Mouse (Mus musculus) liver, embryonic 16.5 days (tissue): Measurements from ENCODE around the gene Megf11. TPM values are rescaled to one million over a fixed set of nuclear protein-coding genes. Genes with fewer than 3 reads are reported as not detected.

Source experiments
- ATAC-seq: fragments of 200-750 bp; cut with Nextera tagmentation; 2 replicates; pipeline ENCODE4 v1.8.0; 2017; ENCODE audit warnings: low read depth, mild to moderate bottlenecking, moderate number of reproducible peaks, moderate library complexity
- H3K27ac ChIP-seq: fragments of 300-500 bp; sonication (generic); 2 replicates; pipeline ENCODE4 v1.5.1; 2014; ENCODE audit warnings: mild to moderate bottlenecking, low read length
- H3K27me3 ChIP-seq: fragments of 300-500 bp; sonication (generic); 2 replicates; pipeline ENCODE4 v1.6.1; 2014; ENCODE audit warnings: low read depth, low read length, mixed read lengths; ENCODE audit not compliant: control insufficient read depth, insufficient read depth
- H3K36me3 ChIP-seq: fragments of 300-500 bp; sonication (generic); 2 replicates; pipeline ENCODE4 v1.6.1; 2014; ENCODE audit warnings: mild to moderate bottlenecking; ENCODE audit not compliant: control insufficient read depth, insufficient read depth
- H3K4me1 ChIP-seq: fragments of 300-500 bp; sonication (generic); 2 replicates; pipeline ENCODE4 v1.6.1; 2014; ENCODE audit warnings: low read depth, low read length, mixed read lengths; ENCODE audit not compliant: control insufficient read depth
- H3K4me2 ChIP-seq: fragments of 300-500 bp; sonication (generic); 2 replicates; pipeline ENCODE4 v1.6.1; 2014; ENCODE audit warnings: low read depth, low read length, mixed read lengths
- H3K4me3 ChIP-seq: fragments of 300-500 bp; sonication (generic); 2 replicates; pipeline ENCODE4 v1.5.1; 2014; ENCODE audit warnings: low read depth, mild to moderate bottlenecking, low read length
- H3K9ac ChIP-seq: fragments of 300-500 bp; sonication (generic); 2 replicates; pipeline ENCODE4 v1.6.1; 2014; ENCODE audit warnings: low read depth, low read length
- H3K9me3 ChIP-seq: fragments of 300-500 bp; sonication (generic); replicated peaks from 2 replicates; pipeline ENCODE4 v1.6.1; 2016; ENCODE audit warnings: low read length; ENCODE audit not compliant: control insufficient read depth
- WGBS: fragments of 180-500 bp; shearing (Covaris S2); extraction: QIAGEN DNeasy Blood & Tissue Kit; methylation state at CpG from one replicate; pipeline ENCODE4 v1.1.7; 2014; ENCODE audit not compliant: insufficient replicate concordance; 5-methylcytosine and 5-hydroxymethylcytosine counted together
- polyA plus RNA-seq: library from polyadenylated mRNA; unstranded; fragments of >200 nt; fragmentation: Nextera tagmentation; extraction: Ambion mirVana; gene quantifications from 2 replicates; pipeline ENCODE4 v1.2.1, GENCODE M21; 2015

Megf11 gene
- polyA plus RNA-seq, 1 experiment from 2014 or later = 0.51 TPM

DNA sequence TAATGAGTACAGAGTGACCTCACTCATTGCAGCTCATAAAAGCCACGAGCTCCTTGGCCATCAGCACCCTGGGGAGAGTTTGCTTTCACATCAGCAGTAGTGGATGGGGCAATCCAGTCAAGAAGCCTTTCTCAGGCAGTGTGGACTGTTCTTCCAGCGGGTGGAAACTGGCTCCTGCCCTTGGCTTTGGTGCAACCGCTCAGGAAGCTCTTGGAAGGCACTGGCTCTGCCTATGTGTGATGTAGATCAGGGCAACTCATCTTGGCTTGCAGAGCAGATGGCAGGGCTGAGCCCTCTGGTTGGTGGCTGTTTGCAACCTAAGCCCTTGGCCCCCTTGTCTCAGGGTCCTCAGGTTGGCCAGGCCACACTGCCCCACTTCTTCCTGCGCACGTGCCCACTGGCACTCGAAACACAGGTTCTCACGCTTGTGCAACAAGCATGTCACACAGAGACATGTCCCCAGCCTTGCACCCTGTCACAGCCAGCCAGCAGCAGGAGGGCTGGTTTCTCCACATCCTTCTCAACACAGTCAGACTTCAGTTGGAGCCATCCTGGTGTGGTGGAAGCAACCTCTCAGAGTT, 22.1 kb downstream of the Megf11 start:
- no peaks in the 10 kb centered on the region for H3K36me3 ChIP-seq
- H3K4me1 ChIP-seq = no peaks in the 10 kb centered on the region
- no peak overlapping the region for H3K4me2 ChIP-seq
- 62% methylated on average over 7 of the region's 7 CpGs for WGBS
- no peak overlapping the region for H3K9ac ChIP-seq
- H3K9me3 ChIP-seq = no peaks in the 10 kb centered on the region
- no peak overlapping the region for H3K27ac ChIP-seq
- no peak for ATAC-seq
- H3K27me3 ChIP-seq = no peaks in the 10 kb centered on the region
- H3K4me3 ChIP-seq = no peak overlapping the region

GRCm38 (mm10) chr9:64408821-64409220, 23.4 kb downstream of the Megf11 start:
- H3K9ac ChIP-seq = no peak overlapping the region
- no peaks in the 10 kb centered on the region for H3K4me1 ChIP-seq
- no peak for ATAC-seq
- no peaks in the 10 kb centered on the region for H3K9me3 ChIP-seq
- H3K27ac ChIP-seq = no peak overlapping the region
- no peaks in the 10 kb centered on the region for H3K27me3 ChIP-seq
- 67% methylated on average over 8 of the region's 8 CpGs for WGBS
- H3K4me3 ChIP-seq = no peak overlapping the region
- H3K4me2 ChIP-seq = no peak overlapping the region
- H3K36me3 ChIP-seq = no peaks in the 10 kb centered on the region

DNA sequence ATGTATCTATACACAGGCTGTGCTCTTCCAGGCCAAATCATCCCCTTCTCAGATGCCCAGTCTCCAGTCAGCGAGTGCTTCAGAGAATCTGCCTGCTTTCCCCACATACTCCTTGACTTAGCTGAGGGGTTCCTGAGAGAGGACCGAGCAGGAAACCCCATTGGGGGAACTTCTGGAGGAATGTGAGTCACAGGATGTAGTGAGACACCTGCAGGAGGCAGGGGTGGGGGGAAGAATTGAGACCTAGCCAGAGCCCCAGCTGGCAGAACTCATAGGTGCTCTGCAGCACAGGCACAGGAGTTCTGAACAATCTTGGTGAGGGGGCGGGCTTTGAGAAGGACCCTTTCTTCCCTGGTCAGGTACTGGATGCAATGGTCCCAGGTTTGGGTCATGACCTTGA, 35.0 kb downstream of the Megf11 start:
- no peak overlapping the region for H3K4me3 ChIP-seq
- H3K27me3 ChIP-seq = no peaks in the 10 kb centered on the region
- 61% methylated on average over 3 of the region's 3 CpGs for WGBS
- ATAC-seq = no peak
- no peaks in the 10 kb centered on the region for H3K4me1 ChIP-seq
- no peak overlapping the region for H3K4me2 ChIP-seq
- no peaks in the 10 kb centered on the region for H3K9me3 ChIP-seq
- no peak overlapping the region for H3K27ac ChIP-seq
- no peaks in the 10 kb centered on the region for H3K36me3 ChIP-seq
- no peak overlapping the region for H3K9ac ChIP-seq

GRCm38 (mm10) chr9:64421986-64422616, 36.7 kb downstream of the Megf11 start:
- WGBS = 75% methylated on average over 8 of the region's 8 CpGs
- Histone ChIP-seq H3K27ac (no peak overlapping the region), H3K4me2 (no peak overlapping the region), H3K27me3 (no peaks in the 10 kb centered on the region), H3K9me3 (no peaks in the 10 kb centered on the region), H3K4me3 (no peak overlapping the region), H3K36me3 (no peaks in the 10 kb centered on the region), H3K4me1 (no peaks in the 10 kb centered on the region), H3K9ac (no peak overlapping the region)
- no peak for ATAC-seq

- Histone ChIP-seq H3K36me3 (no peaks in the 10 kb centered on the region), H3K4me1 (no peaks in the 10 kb centered on the region), H3K4me2 (no peak overlapping the region), H3K9me3 (no peaks in the 10 kb centered on the region), H3K4me3 (no peak overlapping the region), H3K27ac (no peak overlapping the region), H3K27me3 (no peaks in the 10 kb centered on the region), H3K9ac (no peak overlapping the region)
- WGBS = 71% methylated on average over 1 of the region's 1 CpGs
- no peak for ATAC-seq
These were observed 38.5 kb downstream of the Megf11 start for GRCm38 (mm10) chr9:64423912-64424311.

DNA sequence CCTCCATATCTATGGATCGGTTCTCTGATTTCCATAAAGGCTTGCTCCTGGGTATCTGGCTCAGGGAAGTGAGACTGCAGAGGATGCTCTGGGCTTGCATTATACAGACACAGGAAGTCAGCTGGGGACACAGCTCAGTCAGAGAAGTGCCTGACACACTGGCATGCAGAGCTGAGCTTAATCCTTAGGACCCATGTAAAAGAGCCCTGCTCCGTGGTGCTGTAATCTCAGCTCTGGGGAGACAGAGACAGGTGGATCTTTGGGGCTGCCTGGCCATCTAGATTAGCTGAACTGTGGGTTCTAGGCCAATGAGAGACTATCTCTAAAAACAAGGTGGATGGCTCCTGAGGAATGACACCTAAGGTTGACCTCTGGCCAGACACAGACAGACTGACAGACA, 50.7 kb downstream of the Megf11 start:
- Histone ChIP-seq H3K36me3 (no peaks in the 10 kb centered on the region), H3K9me3 (no peaks in the 10 kb centered on the region), H3K9ac (no peak overlapping the region), H3K4me1 (no peaks in the 10 kb centered on the region), H3K4me2 (no peak overlapping the region), H3K27me3 (no peaks in the 10 kb centered on the region), H3K27ac (no peak overlapping the region), H3K4me3 (no peak overlapping the region)
- WGBS = 55% methylated on average over 2 of the region's 2 CpGs
- ATAC-seq = no peak

- no peaks in the 10 kb centered on the region for H3K4me1 ChIP-seq
- no peak for ATAC-seq
- H3K27me3 ChIP-seq = 0 out of 2 replicates have a peak, but pooled peaks cover 3% of the 10 kb centered on the region
- H3K27ac ChIP-seq = no peak overlapping the region
- no peaks in the 10 kb centered on the region for H3K9me3 ChIP-seq
- no peaks in the 10 kb centered on the region for H3K36me3 ChIP-seq
- WGBS = 74% methylated on average over 7 of the region's 7 CpGs
- no peak overlapping the region for H3K9ac ChIP-seq
- no peak overlapping the region for H3K4me2 ChIP-seq
- no peak overlapping the region for H3K4me3 ChIP-seq
These were observed 54.7 kb downstream of the Megf11 start for GRCm38 (mm10) chr9:64440101-64440500.

DNA sequence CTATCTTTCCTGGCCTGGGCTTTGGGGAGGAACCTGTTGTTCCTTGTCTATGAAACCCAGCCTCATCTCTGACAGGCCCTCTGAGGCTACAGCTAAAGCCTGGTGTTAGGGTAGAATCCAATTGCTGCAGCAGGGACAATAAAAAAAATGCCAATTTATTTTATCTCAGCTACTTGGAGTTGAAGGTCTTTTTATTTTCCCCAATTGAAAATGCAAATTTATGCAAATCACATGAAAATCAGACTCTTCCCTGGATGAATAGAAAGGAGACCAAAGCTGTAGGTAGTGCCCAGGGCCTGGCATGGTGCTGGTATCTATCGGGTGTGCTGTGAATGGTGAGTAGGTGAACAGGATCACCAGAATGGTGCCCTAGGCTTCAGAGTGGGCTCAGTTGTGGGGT, 60.6 kb downstream of the Megf11 start:
- no peak for ATAC-seq
- 0 out of 2 replicates have a peak, but pooled peaks cover 3% of the 10 kb centered on the region for H3K27me3 ChIP-seq
- H3K36me3 ChIP-seq = no peaks in the 10 kb centered on the region
- WGBS = 66% methylated on average over 1 of the region's 1 CpGs
- no peak overlapping the region for H3K9ac ChIP-seq
- no peak overlapping the region for H3K27ac ChIP-seq
- no peaks in the 10 kb centered on the region for H3K9me3 ChIP-seq
- H3K4me3 ChIP-seq = no peak overlapping the region
- H3K4me1 ChIP-seq = peaks cover 12% of the 10 kb centered on the region
- no peak overlapping the region for H3K4me2 ChIP-seq

- WGBS = 29% methylated on average over 5 of the region's 6 CpGs
- H3K4me1 ChIP-seq = peaks cover 12% of the 10 kb centered on the region
- no peak overlapping the region for H3K9ac ChIP-seq
- H3K9me3 ChIP-seq = no peaks in the 10 kb centered on the region
- H3K27me3 ChIP-seq = 0 out of 2 replicates have a peak, but pooled peaks cover 2% of the 10 kb centered on the region
- H3K27ac ChIP-seq = peak overlapping the region; percentile 32; the same call in 1 of the 2 replicates
- no peak overlapping the region for H3K4me3 ChIP-seq
- H3K36me3 ChIP-seq = no peaks in the 10 kb centered on the region
- peak; percentile 35 for ATAC-seq
- H3K4me2 ChIP-seq = peak overlapping the region; percentile 22; the same call in 1 of the 2 replicates
These were observed 61.6 kb downstream of the Megf11 start for GRCm38 (mm10) chr9:64447070-64447469.
